Mouse (Mus musculus) mature B cell (primary cell): ENCODE results near the gene Gm26602.

Experiments
- in situ Hi-C: fragments of 300-500 bp; cut with MboI; formaldehyde crosslinking; loops from 2 replicates; pipeline ENCODE4 v1.14.3; 2019

Gm26602 gene

GRCm38 (mm10) chr10:79910556-79910955 is at the start of gene Gm26602:
TSS of gene Gm26602 (plus strand) at chr10:79910856.
- in situ Hi-C loops, result no loop called here

DNA sequence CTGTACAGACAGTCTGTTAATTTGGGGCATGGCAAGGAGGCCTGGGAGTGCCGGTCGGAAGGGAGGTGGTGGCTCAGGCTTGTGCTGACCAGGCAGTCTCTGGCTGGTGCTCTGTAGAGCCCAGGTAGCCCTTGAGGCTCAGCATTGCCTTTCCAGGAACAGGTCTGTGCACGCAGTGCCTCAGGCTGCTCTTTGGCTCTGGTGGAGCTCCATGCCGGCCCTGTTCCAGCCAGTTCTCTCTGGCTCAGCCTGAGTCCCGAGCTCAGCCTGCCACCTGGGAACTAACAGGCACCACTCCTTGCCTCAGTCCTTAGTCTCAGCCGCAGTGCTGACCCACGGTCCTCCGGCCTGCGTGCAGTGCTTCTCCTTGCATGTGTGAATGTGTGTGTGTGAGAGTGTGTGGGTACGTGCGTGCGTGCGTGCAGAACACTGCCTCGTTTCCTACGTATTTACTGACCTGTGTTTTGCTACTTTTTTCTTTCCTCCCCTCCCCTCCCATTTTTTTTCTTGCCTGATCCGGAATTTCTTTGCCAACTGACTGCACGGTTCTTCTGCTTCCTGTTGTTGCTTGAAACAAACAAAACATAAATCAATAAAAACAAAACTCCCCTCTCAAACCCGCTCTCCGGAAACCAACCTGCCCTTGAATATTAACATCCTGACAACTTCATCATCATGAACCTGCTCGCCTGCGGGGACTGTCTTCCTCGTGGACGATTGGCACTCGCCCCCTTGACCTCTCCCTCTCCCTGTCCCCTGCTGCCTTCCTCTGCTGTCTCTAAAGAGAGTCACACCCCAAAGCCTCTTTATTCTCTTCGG is 49.2 kb upstream of the Gm26602 start:
- in situ Hi-C loops, result no loop called here

GRCm38 (mm10) chr10:79862049-79862788 is 48.4 kb upstream of the Gm26602 start:
- in situ Hi-C loops, result no loop called here

GRCm38 (mm10) chr10:79862925-79863324 is 47.7 kb upstream of the Gm26602 start:
- in situ Hi-C loops, result no loop called here

DNA sequence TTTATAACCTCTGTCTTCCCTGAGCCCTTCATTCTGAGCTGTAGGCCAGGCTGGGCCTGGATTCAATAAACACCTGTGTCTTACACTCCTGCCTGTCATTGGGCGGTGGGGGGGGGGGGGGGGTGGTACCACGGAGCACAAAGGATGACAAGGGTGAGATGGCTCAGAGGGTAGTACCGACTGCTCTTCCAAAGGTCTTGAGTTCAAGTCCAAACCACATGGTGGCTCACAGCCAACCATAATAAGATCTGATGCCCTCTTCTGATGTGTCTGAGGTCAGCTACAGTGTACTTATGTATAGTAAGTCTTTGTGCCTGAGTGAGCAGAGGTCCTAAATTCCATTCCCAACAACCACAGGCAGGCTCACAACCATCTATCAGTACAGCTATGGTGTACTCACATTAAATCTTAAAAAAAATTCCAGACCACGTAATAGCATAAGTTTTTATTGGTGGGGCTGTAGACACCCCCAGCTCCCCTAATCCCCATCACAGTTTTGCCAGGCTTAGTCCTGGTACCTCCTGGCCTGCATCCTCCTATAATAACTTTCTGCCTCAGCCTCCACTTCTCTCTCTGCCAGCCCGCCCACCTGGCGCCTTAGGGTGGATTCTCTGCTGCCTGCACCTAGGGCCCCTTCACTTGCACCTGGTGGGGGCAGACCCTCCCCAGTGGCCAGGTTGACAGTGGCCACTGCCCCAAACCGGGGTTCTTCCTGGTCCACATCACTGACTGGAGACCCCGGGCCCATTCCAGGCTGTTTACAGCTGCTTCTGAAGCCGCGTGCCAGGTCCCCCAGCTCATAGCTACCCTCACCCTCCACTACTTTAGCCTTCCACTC is 46.1 kb upstream of the Gm26602 start:
- in situ Hi-C loops, result no loop called here

GRCm38 (mm10) chr10:79865189-79865601 is 45.5 kb upstream of the Gm26602 start:
- in situ Hi-C loops, result no loop called here

DNA sequence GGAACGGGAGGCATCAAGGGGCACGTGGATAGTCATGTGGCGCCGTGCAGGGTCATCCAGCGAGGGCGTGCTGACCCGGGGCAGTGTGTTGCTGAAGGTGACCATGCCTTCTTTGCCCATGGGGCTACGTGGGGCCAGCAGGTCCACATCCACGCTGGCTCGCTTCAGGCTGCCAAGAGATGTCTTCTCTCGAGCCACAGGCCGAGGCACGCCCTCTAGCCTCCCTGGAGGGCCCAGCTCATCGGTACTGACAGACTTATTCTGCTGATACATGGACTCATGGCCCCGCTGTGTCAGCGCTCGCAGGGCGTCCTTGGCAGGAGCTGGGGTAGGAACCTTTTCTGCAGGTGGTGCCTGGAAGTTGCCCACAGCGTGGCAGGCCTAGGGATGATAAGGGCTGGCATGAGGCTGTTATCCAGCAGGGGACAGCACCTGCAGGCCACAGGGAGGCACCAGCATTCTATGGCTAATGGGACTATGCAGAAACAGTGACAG is 44.8 kb upstream of the Gm26602 start:
- in situ Hi-C loops, result no loop called here

DNA sequence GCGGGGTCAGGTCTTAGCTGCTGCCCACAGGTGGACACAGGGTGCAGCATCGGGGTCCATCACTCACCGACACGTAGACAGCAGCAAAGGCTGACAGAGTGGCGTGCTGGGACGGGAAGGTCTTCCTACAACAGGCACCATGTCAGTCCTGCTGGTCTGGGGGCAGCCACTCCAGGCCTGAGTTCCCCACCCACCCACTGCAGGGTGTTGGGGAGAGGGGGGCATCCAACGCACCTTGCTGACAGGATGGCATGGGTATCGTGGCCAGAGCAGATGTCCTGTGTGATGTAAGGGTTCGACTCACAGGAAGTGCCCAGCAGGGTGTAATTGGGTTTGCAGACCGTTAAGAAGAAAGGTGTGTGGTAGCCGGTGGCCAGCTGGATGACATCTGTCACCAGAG is 44.1 kb upstream of the Gm26602 start:
- in situ Hi-C loops, result no loop called here

DNA sequence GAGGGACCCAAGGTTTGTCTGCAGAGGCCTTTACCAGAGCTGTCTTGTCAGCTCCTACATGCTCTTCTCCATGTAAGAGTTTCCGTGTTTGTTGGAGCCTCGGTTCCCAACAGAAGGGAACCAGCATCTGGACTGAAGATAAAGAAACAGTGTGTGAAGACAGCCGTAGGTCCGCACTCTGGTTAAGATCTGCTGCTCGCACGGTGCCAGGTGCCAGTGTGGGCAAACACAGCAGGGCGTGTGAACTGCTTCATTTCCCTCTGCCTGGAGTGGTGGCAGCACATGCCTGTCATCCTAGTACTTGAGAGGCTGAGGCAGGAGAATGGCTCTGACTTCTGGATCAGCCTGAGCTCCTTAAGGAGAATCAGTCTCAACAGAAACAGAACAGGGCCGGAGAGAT is 38.8 kb upstream of the Gm26602 start:
- in situ Hi-C loops, result no loop called here

DNA sequence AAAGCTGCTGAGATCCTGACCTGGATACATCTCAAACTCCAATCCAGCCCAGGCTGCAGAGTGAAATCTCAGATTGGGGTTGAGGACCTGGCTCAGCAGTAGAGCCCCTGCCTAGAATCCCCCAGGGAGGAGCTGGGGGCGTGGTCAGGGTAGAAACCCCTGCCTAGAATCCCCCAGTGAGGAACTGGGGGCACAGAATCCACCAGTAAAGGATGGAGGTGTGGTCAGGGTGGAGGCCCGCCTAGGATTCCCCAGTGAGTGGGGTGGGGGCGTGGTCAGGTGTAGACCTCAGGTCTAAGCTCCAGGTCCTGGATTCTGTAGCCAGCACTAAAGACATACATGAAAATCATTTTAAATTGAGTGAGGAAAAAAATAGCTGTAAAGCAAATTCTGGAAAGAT is 37.8 kb upstream of the Gm26602 start:
- in situ Hi-C loops, result no loop called here

GRCm38 (mm10) chr10:79873313-79873712 is 37.3 kb upstream of the Gm26602 start:
- in situ Hi-C loops, result no loop called here

DNA sequence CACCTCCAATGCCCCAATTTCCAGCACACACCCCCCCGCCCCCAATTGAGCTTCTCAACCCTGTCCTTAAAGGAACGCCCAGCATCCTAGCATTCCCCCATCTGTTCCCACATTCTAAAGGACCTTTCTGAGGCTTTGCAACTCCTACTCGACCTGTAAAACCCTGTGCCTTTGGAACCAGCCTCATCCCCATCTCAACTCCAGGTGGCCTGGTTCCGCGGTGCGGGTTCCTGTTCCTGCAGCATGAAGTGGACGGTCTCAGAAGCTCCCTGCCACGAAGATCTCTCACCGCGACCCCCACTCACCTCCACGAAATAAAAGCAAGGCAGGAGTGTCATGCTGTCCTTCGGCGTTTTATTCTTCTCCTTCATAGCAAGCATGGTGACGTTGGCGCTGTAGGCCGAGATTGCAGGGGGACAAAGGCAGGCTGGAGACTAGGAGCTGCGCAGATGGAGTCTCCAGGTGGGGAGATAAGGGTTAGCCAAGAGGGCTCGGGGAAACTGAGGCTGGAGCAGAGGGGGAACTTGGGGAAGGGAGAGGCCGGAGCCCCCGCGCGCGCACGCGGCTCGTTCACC is 36.9 kb upstream of the Gm26602 start:
- in situ Hi-C loops, result no loop called here

- in situ Hi-C loops, result no loop called here
These were observed 36.3 kb upstream of the Gm26602 start, which contains the start of the genes Prtn3 and Plppr3 for GRCm38 (mm10) chr10:79874290-79874862. TSS of gene Prtn3 (plus strand) at chr10:79874476. TSS of gene Plppr3 (minus strand) at chr10:79874634.

GRCm38 (mm10) chr10:79877174-79877573 is 33.5 kb upstream of the Gm26602 start:
- in situ Hi-C loops, result no loop called here

- in situ Hi-C loops, result no loop called here
These were observed 32.9 kb upstream of the Gm26602 start for GRCm38 (mm10) chr10:79877757-79878156.

DNA sequence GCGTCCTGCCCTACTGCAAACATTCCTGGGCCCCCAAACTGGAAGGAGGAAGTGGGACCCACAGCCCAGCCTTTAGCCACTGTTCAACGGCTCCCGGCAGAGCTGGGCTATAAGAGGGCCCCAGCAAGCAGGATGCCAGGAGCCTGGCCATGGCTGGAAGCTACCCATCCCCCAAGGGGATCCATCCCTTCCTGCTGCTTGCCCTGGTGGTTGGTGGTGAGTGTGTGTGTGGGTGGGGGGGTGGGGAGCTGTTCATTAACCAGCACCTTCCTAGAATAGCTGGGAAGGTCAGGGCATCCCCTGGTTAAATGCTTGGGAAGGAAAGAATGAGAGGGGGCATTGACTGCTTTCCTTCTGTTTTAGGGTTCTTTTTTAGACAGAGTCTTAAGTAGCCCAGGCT is 31.1 kb upstream of the Gm26602 start:
- in situ Hi-C loops, result no loop called here

- in situ Hi-C loops, result loop anchor here (10.0 kb wide), 1 partner anchor 74 kb away; no protein-coding TSS in a partner anchor
These were observed 29.9 kb upstream of the Gm26602 start for GRCm38 (mm10) chr10:79880721-79881120.

DNA sequence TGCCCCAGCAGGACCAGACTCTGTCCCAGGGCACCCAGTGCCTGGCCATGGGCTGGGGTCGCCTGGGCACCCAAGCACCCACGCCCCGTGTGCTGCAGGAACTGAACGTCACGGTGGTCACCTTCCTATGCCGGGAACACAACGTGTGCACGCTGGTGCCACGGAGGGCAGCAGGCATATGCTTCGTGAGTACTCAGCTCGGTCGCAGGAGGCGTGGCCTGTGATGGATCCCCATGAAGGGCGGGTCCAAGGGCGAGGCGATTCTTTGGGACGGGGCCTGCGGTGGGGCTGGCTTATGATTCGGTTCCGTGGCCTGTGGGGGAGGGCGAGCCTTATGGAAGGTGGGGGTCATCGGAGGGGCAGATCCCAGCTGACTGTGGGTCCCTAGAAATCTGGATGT is 28.7 kb upstream of the Gm26602 start:
- in situ Hi-C loops, result loop anchor here (10.0 kb wide), 1 partner anchor 73 kb away; no protein-coding TSS in a partner anchor

DNA sequence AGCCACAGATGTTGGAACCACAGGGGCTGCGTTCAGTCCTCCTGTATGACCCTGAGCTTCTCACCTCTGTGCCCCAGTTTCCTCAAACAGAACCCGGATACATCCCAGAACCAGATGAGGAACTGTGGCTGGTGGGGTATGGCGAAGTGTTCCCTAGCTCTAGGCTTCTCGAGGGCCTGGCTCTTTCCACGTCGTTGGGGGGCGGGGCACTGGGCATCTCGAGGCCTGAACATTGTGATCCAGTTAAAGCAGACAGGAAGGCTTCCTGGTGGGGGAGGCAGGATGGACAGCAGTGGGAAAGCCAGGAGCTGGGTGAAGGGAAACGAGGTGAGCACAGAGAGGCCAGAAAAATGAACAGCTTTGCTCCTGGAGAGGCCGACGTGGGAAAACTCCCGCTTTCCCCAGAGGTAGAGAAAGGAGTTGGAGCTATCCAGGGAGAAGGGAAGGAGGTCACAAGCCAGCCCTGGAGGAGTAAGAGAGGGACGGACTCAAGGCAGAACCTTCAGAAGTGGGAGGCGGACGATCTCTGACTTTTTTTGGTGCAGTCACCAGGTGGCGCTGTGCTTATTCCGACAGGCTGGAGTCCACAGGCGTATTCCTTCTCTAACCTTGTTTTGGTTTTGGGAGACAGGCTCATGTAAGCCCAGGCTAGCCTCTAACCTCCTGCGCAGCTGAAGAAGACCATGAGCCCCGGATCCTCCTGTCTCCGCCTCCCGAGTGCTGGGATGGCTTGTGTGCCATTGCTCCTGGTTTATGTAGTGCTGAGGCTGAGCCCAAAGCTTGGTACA is 27.2 kb upstream of the Gm26602 start:
- in situ Hi-C loops, result loop anchor here (10.0 kb wide), 1 partner anchor 71 kb away; no protein-coding TSS in a partner anchor

GRCm38 (mm10) chr10:79884446-79884845 is 26.2 kb upstream of the Gm26602 start:
- in situ Hi-C loops, result loop anchor here (10.0 kb wide), 1 partner anchor 70 kb away; no protein-coding TSS in a partner anchor
